Mouse (Mus musculus) C2C12 (cell line): Measurements from ENCODE around the gene Nme9.

Source experiments
- CEBPB ChIP-seq: IDR thresholded peaks from one replicate; pipeline ENCODE4 v1.6.1; 2011; ENCODE audit warnings: low read depth, mild to moderate bottlenecking, control low read depth, moderate library complexity
- CTCF ChIP-seq: IDR thresholded peaks from one replicate; pipeline ENCODE4 v1.5.1; 2011; ENCODE audit not compliant: control insufficient read depth, insufficient read depth, insufficient read length
- FOSL1 ChIP-seq: IDR thresholded peaks from one replicate; pipeline ENCODE4 v1.8.0; 2011; ENCODE audit warnings: mild to moderate bottlenecking, low read length; ENCODE audit not compliant: poor library complexity, insufficient read depth, severe bottlenecking
- MAX ChIP-seq: IDR thresholded peaks from one replicate; pipeline ENCODE4 v1.6.1; 2011; ENCODE audit warnings: mild to moderate bottlenecking, control low read depth
- MYOG ChIP-seq: IDR thresholded peaks from one replicate; pipeline ENCODE4 v1.6.1; 2011; ENCODE audit not compliant: control insufficient read depth, insufficient read length; ENCODE audit errors: extremely low read depth
- USF1 ChIP-seq: IDR thresholded peaks from one replicate; pipeline ENCODE4 v1.6.1; 2011; ENCODE audit warnings: low read depth, mild to moderate bottlenecking, control low read depth, moderate library complexity

DNA sequence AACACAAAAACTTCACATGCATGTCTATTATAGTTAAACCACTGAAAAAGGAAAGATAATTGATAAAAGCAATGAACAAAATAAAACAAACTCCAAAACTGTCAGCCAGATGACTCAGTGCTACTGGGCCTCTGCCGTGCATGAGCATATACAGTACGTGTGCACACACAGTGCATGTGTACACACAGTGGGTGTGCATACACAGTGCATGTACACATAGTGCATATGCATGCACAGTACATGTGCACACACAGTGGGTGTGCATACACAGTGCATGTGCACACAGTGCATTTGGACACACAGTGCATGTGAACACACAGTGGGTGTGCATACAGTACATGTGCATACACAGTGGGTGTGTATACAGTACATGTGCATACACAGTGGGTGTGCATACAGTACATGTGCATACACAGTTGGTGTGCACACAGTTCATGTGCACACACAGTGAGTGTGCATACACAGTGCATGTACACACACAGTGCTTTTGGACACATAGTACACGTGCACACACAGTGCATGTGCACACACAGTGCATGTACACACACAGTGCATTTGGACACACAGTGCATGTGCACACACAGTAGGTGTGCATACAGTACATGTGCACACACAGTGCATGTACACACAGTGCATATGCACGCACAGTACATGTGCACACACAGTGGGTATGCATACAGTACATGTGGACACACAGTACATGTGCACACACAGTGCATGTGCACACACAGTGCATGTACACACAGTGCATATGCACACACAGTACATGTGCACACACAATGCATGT, 9.4 kb upstream of the Nme9 start:
- TF ChIP-seq CEBPB = no peak
- TF ChIP-seq CTCF = no peak
- TF ChIP-seq USF1 = no peak
- TF ChIP-seq MYOG = no peak
- no peak for TF ChIP-seq MAX
- no peak for TF ChIP-seq FOSL1
